Mouse (Mus musculus): Measurements from ENCODE around the gene Pomgnt1. TPM values are rescaled to one million over a fixed set of nuclear protein-coding genes. Genes with fewer than 3 reads are reported as not detected.

The Pomgnt1 gene
- polyA plus RNA-seq (2012; rRNA removed), result 26.3 and 26.9 TPM in 2 replicates

DNA sequence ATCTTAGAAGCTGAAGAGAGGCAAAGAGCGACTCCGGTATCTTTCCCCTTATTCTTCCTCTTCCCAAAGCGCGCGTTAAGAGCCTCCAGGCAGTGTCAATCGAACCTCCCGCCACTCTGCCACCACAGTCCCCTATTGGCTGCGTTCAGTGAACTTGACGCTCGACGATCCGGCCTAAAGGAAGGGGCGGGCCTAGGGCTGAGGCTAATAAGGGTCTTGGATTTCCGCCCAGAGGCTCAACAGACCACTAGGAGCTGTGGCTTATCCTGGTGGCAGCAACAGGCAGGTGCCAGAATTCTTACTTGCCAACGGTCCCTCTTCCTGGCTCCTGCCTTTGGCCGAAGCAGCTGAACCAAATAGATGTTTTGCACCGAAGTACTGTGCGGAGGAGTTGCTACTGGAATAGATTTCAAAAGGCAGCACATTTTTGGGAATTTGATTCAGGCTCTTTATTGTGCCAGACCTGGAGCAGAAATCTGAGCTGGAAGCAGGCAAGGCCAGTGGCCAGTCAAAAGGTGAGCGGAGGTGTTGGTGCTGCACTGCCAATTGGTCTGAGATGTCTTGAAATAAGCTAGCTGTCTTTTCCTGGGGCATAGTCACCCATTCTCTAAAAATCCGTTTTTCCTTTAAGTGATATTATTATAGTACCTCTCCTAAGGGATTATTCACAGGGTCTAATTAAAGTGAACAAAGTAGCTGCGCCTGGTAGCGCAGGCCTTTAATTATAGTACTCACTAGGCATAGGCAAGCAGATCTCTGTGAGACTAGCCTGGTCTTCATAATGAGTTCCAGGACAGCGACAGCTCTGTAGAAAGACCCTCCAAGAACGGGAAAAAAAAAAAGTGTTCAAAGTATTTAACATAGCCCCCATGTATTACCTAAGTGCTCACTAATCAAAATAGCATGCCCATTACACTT, at the start of gene Pomgnt1, which contains the start of gene Rad54l:
TSS of gene Pomgnt1 (plus strand) at position 239 of the 918 bp plus-strand sequence.
TSS of gene Rad54l (minus strand) at position 89 of the 918 bp plus-strand sequence.

DNA sequence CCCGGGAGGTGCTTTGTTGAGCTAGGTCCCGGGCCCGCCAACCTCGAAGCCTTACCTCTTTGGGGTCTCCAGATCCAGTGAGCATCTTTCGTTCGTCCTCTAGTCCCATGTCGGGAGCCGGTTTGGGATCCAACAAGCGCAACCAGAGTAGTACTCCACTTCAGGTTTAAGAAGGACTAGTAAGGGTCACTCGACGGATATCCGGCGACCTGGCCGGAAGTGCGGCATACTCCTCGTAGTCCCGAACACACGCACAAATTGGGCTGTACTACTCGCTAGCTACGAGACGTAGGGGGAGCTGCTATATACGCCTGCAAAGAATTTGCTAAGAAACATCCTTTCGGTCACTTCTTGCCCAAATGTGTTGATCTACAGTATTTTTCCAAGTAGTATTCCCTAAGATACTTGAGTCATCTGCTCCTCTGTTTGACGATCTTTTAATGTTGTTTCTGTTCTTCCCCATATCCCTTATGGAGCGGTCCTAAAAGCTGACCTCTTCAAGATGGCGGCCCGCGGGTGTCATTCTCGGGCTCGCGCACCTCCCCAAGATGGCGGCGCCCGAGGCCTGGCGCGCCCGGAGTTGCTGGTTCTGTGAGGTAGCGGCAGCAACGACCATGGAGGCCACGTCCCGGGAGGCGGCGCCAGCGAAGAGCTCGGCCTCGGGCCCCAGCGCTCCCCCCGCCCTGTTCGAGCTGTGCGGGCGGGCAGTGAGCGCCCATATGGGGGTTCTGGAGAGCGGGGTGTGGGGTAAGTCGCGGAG, 48.6 kb upstream of the Pomgnt1 start, which contains the start of the genes Uqcrh and Lrrc41:
TSS of gene Uqcrh (minus strand) at position 211 of the 760 bp plus-strand sequence.
TSS of gene Lrrc41 (plus strand) at position 409 of the 760 bp plus-strand sequence.

DNA sequence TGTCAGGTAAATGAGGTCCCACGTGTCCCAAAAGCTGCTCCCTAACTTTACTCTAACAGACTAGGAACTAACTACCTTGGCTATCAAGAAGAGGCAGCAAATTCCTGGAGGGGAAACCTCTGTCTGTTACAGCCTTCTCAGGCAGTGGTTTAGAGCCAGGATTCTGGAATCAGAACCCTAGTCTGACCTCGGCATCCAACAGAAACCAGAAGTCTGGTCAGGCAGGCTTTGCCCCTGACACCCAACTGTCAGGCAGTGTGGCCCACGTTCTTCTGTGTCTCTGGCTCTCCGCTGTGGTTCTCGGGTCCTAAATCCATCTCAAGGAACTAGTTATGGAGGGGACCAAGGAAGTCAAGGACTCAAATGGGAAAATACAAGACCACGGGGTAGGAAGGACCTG, 27.6 kb downstream of the Pomgnt1 start, which contains the start of gene Lurap1:
TSS of gene Lurap1 (minus strand) at position 101 of the 400 bp plus-strand sequence.

DNA sequence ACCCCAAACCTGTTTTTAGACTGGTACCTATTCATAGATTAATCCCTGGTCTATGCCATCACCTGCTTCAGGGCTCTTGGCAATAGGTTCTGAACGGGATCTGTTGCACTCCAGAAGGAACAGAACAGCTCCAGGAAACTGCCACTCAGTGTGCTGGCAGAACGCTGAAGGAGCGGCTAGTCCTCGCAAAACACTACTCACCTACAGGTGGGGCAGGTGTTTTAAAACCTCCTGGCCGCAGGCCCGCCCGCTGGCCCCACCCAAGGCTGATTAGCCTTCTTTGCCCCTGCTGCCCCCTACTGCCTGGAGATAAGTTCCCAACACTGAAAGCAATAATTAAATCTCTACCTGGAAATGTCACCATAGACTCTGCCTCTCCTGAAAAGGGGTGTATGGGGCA, 43.8 kb downstream of the Pomgnt1 start, which contains the start of gene Tspan1:
TSS of gene Tspan1 (minus strand) at position 198 of the 400 bp plus-strand sequence.

DNA sequence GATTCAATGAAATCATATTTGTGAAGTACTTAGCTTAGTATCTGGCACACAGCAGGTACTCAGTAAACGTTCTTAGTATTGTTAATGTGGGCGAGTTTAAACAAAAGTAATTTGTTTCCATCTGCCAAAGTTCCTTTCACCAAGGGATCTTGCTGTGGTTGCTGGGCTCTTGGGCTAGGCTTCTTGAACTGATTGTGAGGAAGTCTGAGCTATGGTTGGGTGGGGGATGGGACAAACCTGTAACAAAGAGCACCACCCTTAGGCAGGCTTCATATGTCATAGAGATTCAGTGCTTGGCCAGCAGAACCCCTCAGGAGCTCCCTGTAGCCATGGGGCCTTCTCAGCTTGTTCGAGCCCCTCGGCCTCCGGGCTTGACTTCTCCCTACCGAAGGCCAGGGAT, 49.4 kb downstream of the Pomgnt1 start, which contains the start of the genes 1700042G07Rik and Gm49337:
TSS of gene 1700042G07Rik (plus strand) at position 301 of the 400 bp plus-strand sequence.
TSS of gene Gm49337 (plus strand) at position 313 of the 400 bp plus-strand sequence.

Other genes with a start within 250 kb of the Pomgnt1 start
- not detected in 2 replicates for gene Kncn, start 239.4 kb upstream of the Pomgnt1 start, polyA plus RNA-seq (2012; rRNA removed)
- gene 6430628N08Rik, start 233.2 kb upstream of the Pomgnt1 start, polyA plus RNA-seq (2012; rRNA removed), result not detected in 2 replicates
- gene Dmbx1, start 183.9 kb upstream of the Pomgnt1 start, polyA plus RNA-seq (2012; rRNA removed), result not detected in 2 replicates
- gene Faah, start 105.9 kb upstream of the Pomgnt1 start, polyA plus RNA-seq (2012; rRNA removed), result 40.5 and 63.8 TPM in 2 replicates
- gene Nsun4, start 70.0 kb upstream of the Pomgnt1 start, polyA plus RNA-seq (2012; rRNA removed), result 5.4 and 6.4 TPM in 2 replicates
- 108 and 143 TPM in 2 replicates for gene Uqcrh, start 48.8 kb upstream of the Pomgnt1 start, polyA plus RNA-seq (2012; rRNA removed)
- gene Lrrc41, start 48.6 kb upstream of the Pomgnt1 start, polyA plus RNA-seq (2012; rRNA removed), result 65.1 and 95.1 TPM in 2 replicates
- 1.7 and 2.0 TPM in 2 replicates for gene Rad54l, start 150 bp upstream of the Pomgnt1 start, polyA plus RNA-seq (2012; rRNA removed)
- gene Lurap1, start 27.5 kb downstream of the Pomgnt1 start, polyA plus RNA-seq (2012; rRNA removed), result 1.4 and 1.7 TPM in 2 replicates
- 561 and 780 TPM in 2 replicates for gene Tspan1, start 43.8 kb downstream of the Pomgnt1 start, polyA plus RNA-seq (2012; rRNA removed)
- gene 1700042G07Rik, start 49.5 kb downstream of the Pomgnt1 start, polyA plus RNA-seq (2012; rRNA removed), result 0.86 and 1.2 TPM in 2 replicates
- gene Gm49337, start 49.5 kb downstream of the Pomgnt1 start, polyA plus RNA-seq (2012; rRNA removed), result not detected in 2 replicates
- 29.1 and 31.4 TPM in 2 replicates for gene Pik3r3, start 97.8 kb downstream of the Pomgnt1 start, polyA plus RNA-seq (2012; rRNA removed)